Mouse (Mus musculus) bone marrow macrophage, adult 2 months (primary cell): ENCODE data around the gene Carmil1. TPM values are rescaled to one million over a fixed set of nuclear protein-coding genes. Genes with fewer than 3 reads are reported as not detected.

Experiments used
- H3K27ac ChIP-seq: 2 replicates; pipeline ENCODE4 v1.5.1; 2012; ENCODE audit warnings: low read depth, low read length; ENCODE audit not compliant: insufficient read depth
- H3K4me1 ChIP-seq: 2 replicates; pipeline ENCODE4 v1.6.1; 2012; ENCODE audit warnings: low read length; ENCODE audit not compliant: control insufficient read depth, insufficient read depth
- H3K4me3 ChIP-seq: 2 replicates; pipeline ENCODE4 v1.5.1; 2012; ENCODE audit warnings: mild to moderate bottlenecking, low read length, moderate library complexity; ENCODE audit not compliant: insufficient read depth
- CTCF ChIP-seq: IDR thresholded peaks from 2 replicates; pipeline ENCODE4 v1.5.1; 2012; ENCODE audit warnings: low read depth, mild to moderate bottlenecking, low read length, moderate library complexity
- POLR2A ChIP-seq: IDR thresholded peaks from 2 replicates; pipeline ENCODE4 v1.6.1; 2012; ENCODE audit warnings: mild to moderate bottlenecking, low read depth, low read length, borderline replicate concordance
- polyA plus RNA-seq: library from polyadenylated mRNA; stranded (reverse); fragments of >200 nt; gene quantifications from 2 replicates; pipeline ENCODE4 v1.2.4, GENCODE M21; 2012; ENCODE audit not compliant: missing spikeins, insufficient read depth, insufficient read length

Carmil1 gene
- polyA plus RNA-seq, 1 experiment = 4.1 TPM

DNA sequence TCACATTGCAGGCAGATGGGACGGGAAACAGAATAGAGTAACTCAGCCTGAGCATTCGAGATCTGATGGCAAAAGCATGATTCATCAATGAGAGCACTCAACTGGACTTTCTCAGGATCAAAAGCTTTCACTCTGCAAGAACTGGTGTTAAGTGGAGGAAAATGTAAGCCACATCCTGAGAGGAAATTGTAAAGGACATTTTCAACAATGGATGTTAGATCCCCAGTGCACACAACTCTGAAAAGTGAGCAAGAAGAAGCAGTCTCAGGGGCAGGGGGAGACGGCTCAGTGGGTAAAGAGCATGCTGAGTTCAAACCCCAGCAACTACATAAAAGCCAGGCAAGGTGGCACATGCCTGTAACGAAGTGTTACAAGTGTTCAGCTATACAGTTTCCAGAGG, 135.7 kb downstream of the Carmil1 start:
- no peak overlapping the region for H3K27ac ChIP-seq
- no peaks in the 10 kb centered on the region for H3K4me1 ChIP-seq
- TF ChIP-seq CTCF (no peak), POLR2A (no peak)
- no peak overlapping the region for H3K4me3 ChIP-seq

DNA sequence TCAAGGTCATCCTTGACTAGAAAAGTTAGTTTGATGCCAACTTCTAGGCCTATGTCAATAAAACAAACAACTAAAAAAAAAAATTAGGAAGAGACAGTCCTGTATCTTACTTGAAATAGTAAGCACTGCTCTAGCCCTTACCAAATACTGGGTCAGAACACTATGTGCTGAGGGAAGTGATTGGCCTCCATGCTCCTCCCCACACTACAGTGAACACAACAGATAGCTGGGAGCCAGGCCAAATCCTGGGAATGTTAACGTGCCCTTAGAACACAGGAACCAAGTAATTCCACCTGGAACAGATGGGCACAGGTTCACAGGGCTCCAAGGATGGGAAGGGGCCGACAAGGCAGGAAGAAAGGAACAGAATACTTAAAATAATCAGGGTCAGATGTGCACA, 136.5 kb downstream of the Carmil1 start:
- Histone ChIP-seq H3K4me1 (no peaks in the 10 kb centered on the region), H3K4me3 (no peak overlapping the region), H3K27ac (no peak overlapping the region)
- no peak for TF ChIP-seq CTCF
- no peak for TF ChIP-seq POLR2A

DNA sequence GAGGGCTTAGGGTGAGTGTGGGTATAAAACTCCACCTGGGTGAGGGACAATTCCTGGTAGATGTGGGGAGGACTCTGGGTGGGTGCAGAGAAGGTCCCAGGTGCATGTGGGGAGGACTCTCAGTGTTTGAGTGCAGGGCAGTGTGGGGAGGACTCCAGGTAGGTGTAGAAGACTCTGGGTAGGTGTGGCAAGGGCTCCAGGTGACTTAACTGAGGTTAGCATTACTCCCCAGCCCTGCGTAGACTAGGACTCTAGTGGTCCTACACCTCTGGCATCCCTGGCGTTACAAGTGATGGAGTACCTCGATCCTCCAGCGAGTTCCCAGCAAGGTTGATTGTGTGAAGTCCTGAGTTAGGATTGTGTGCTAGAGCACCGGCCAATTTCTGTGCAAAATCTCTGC, 143.8 kb downstream of the Carmil1 start:
- Histone ChIP-seq H3K4me1 (no peaks in the 10 kb centered on the region), H3K27ac (no peak overlapping the region), H3K4me3 (no peak overlapping the region)
- no peak for TF ChIP-seq POLR2A
- TF ChIP-seq CTCF = no peak

- TF ChIP-seq POLR2A = no peak
- TF ChIP-seq CTCF = no peak
- no peak overlapping the region for H3K4me3 ChIP-seq
- no peaks in the 10 kb centered on the region for H3K4me1 ChIP-seq
- no peak overlapping the region for H3K27ac ChIP-seq
Observed at GRCm38 (mm10) chr13:24135282-24136230, 145.0 kb downstream of the Carmil1 start.

- no peaks in the 10 kb centered on the region for H3K4me1 ChIP-seq
- no peak for TF ChIP-seq POLR2A
- TF ChIP-seq CTCF = no peak
Observed at GRCm38 (mm10) chr13:24132866-24133265, 147.7 kb downstream of the Carmil1 start.

GRCm38 (mm10) chr13:24131319-24131718, 149.3 kb downstream of the Carmil1 start:
- H3K27ac ChIP-seq = no peak overlapping the region
- H3K4me3 ChIP-seq = no peak overlapping the region
- TF ChIP-seq POLR2A (no peak), CTCF (no peak)
- no peaks in the 10 kb centered on the region for H3K4me1 ChIP-seq

More at GRCm38 (mm10) chr13:24132866-24133265, 147.7 kb downstream of the Carmil1 start:
- Histone ChIP-seq H3K27ac (no peak overlapping the region), H3K4me3 (no peak overlapping the region)

DNA sequence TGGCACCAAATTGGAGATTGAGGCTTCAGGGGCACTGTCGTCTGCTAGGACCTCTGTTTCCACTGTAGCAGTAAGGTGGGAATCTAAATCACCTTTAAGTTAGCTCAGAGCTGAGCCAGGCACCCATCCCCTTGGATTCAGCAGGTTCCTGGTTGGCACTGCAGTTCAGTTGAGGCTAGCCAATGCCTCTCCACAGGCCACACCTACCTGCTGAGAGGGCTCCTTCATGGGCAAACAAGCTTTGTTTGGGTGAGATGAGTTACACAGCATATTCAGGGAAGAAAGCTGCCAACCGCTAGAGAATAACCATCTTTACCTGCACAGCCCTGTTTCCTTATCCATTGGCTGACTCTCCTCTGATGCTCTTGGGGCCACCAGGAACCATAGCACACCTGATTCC, 149.9 kb downstream of the Carmil1 start:
- no peaks in the 10 kb centered on the region for H3K4me1 ChIP-seq
- no peak overlapping the region for H3K27ac ChIP-seq
- H3K4me3 ChIP-seq = no peak overlapping the region
- TF ChIP-seq POLR2A (no peak), CTCF (no peak)

- Histone ChIP-seq H3K27ac (no peak overlapping the region), H3K4me3 (no peak overlapping the region)
- no peak for TF ChIP-seq POLR2A
- no peak for TF ChIP-seq CTCF
Observed at GRCm38 (mm10) chr13:24128731-24129130, 151.9 kb downstream of the Carmil1 start.

GRCm38 (mm10) chr13:24125865-24126264, 154.7 kb downstream of the Carmil1 start:
- no peak overlapping the region for H3K4me3 ChIP-seq
- no peaks in the 10 kb centered on the region for H3K4me1 ChIP-seq
- H3K27ac ChIP-seq = no peak overlapping the region
- TF ChIP-seq POLR2A = no peak
- TF ChIP-seq CTCF = no peak

More at GRCm38 (mm10) chr13:24128731-24129130, 151.9 kb downstream of the Carmil1 start:
- H3K4me1 ChIP-seq = no peaks in the 10 kb centered on the region

GRCm38 (mm10) chr13:24117181-24117812, 163.3 kb downstream of the Carmil1 start:
- no peak for TF ChIP-seq POLR2A
- TF ChIP-seq CTCF = no peak
- Histone ChIP-seq H3K4me3 (no peak overlapping the region), H3K4me1 (peaks cover 4% of the 10 kb centered on the region; the same call in 1 of the 2 replicates), H3K27ac (no peak overlapping the region)
